Mouse (Mus musculus) heart, adult 2 months (tissue): Measurements from ENCODE around the gene Casd1.

Experiments
- CTCF ChIP-seq: fragments of 200-600 bp; IDR thresholded peaks from 2 replicates; pipeline ENCODE4 v1.8.1; 2022; ENCODE audit warnings: antibody characterized with exemption, mild to moderate bottlenecking, moderate library complexity
- POLR2A ChIP-seq: fragments of 200-500 bp; IDR thresholded peaks from 2 replicates; pipeline ENCODE4 v1.6.1; 2011; ENCODE audit warnings: mild to moderate bottlenecking, low read depth, low read length, control low read depth; ENCODE audit not compliant: insufficient read depth

DNA sequence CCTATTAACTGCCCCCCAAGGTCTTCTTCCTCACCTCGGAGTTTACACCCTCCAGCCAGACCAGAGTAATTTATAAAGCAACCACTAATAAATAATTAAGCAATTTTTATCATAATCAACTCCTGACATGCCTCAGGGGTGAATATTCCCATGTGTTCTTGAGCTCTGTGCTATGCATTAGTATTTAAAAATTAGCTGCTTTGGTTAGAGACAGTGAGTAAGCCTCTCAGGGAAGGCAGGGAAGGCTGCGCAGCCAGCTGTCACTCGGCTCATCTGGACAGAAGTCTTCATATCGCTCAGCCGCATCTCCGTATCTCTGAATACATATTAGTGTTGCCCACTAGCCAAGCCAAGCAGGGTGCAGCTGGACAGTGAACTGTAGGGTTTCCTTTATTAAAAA, 45.3 kb upstream of the Casd1 start:
- no peak for TF ChIP-seq POLR2A
- no peak for TF ChIP-seq CTCF
